Mouse (Mus musculus): ENCODE measurements at regions not wholly inside any gene's neighbourhood (a gene's known extent, or its start where the extent isn't known, plus 50 kb on each side); places are given as distances from the start of the nearest gene placed in this dataset.

GRCm38 (mm10) chr1:89015385-89015784 is 54.8 kb upstream of the Sh3bp4 start:
- TF ChIP-seq CTCF (IDR thresholded peaks at IDR 0.05; ENCODE audit: low read depth, low read length) (no peak), EP300 (IDR thresholded peaks at IDR 0.05; ENCODE audit: insufficient read depth, low read depth, low read length) (peak; percentile 96), POLR2A (IDR thresholded peaks at IDR 0.05; ENCODE audit: insufficient read depth, low read length) (no peak)

Measured in ES-Bruce4 (cell line).